Mouse (Mus musculus) testis, adult 2 months (tissue): ENCODE data around the gene Prpsap2.

Source experiments
- CTCF ChIP-seq: fragments of 200-500 bp; IDR thresholded peaks from 2 replicates; pipeline ENCODE4 v1.5.1; 2012; ENCODE audit warnings: low read depth, mild to moderate bottlenecking, inconsistent platforms, low read length, moderate library complexity; ENCODE audit not compliant: control insufficient read depth, insufficient read depth, insufficient replicate concordance
- POLR2A ChIP-seq: fragments of 200-500 bp; IDR thresholded peaks from 2 replicates; pipeline ENCODE4 v1.6.1; 2012; ENCODE audit warnings: low read depth, mild to moderate bottlenecking, inconsistent platforms, low read length, moderate library complexity; ENCODE audit not compliant: control insufficient read depth

DNA sequence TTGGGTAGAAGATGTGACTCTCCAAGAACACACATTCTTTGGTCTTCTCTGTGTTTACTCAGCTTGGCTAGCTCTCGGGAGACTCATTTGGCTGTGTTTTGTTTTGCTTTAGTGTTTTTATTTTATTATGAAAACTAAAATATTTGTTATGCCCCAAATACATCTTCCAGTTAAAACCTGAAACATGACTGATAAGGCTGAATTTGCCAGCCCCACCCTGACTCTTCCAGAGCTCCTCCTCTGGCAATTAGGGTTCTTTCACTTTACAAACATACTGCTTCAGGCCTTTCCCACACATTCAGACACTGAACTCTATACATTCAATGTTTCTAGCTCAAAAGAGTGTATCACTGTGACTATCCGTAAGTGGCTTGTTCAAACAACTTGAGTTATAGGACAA is 4.7 kb downstream of the Prpsap2 start:
- TF ChIP-seq CTCF (no peak), POLR2A (no peak)
